Mouse (Mus musculus): ENCODE measurements around the gene Gm128. TPM values are rescaled to one million over a fixed set of nuclear protein-coding genes. Genes with fewer than 3 reads are reported as not detected.
A peak's percentile ranks its signal among the peaks of the same experiment; 100 is the strongest.

The Gm128 gene
- total RNA-seq (2021), result under 1 TPM in 1 of 2 experiments, not detected in 1; 0.16 TPM
- long read RNA-seq, experiment 1, partial matches to known transcripts, result 0 of 1 reads
- long read RNA-seq, experiment 1, other reads (novel, unspliced or antisense), result 0 of 1 reads
- long read RNA-seq, experiment 2, result 0 reads

- DNase-seq, result no peak
- intact Hi-C loops (cut with DNase I; ENCODE audit: low total_unique reads), result no loop called here
Observed at GRCm38 (mm10) chr3:95241498-95241897, at the start of gene Gm128. Gene Gm128, minus strand, starts transcription at chr3:95241598.

DNA sequence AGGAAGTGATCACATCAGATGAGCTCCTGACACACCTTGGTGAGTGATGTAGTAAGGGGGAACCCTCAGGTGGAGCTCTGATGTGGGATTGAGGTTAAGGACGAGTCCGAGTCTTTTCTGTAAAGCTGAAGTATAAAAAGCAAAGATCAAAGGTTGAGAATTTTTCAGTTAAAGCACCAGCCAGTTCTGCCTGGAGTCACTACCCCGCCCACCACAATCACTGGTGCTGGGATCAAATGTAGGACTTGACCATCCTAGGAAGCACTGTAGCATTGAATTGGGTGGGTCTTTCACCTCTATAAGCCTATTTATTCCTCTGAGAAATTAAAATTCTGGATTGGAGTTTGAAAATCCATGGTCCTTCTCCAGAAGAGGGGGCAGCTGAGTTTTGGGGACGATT lies 49.6 kb upstream of the Gm128 start:
- intact Hi-C loops (cut with DNase I; ENCODE audit: low total_unique reads), result no loop called here
- no peak for DNase-seq

GRCm38 (mm10) chr3:95290156-95290555 lies 48.8 kb upstream of the Gm128 start:
- intact Hi-C loops (cut with DNase I; ENCODE audit: low total_unique reads), result no loop called here
- no peak for DNase-seq

GRCm38 (mm10) chr3:95289419-95289818 lies 48.0 kb upstream of the Gm128 start:
- intact Hi-C loops (cut with DNase I; ENCODE audit: low total_unique reads), result no loop called here
- no peak for DNase-seq

GRCm38 (mm10) chr3:95287541-95287940 lies 46.1 kb upstream of the Gm128 start:
- no peak for DNase-seq
- intact Hi-C loops (cut with DNase I; ENCODE audit: low total_unique reads), result no loop called here

GRCm38 (mm10) chr3:95286510-95286909 lies 45.1 kb upstream of the Gm128 start:
- intact Hi-C loops (cut with DNase I; ENCODE audit: low total_unique reads), result no loop called here
- DNase-seq, result no peak

DNA sequence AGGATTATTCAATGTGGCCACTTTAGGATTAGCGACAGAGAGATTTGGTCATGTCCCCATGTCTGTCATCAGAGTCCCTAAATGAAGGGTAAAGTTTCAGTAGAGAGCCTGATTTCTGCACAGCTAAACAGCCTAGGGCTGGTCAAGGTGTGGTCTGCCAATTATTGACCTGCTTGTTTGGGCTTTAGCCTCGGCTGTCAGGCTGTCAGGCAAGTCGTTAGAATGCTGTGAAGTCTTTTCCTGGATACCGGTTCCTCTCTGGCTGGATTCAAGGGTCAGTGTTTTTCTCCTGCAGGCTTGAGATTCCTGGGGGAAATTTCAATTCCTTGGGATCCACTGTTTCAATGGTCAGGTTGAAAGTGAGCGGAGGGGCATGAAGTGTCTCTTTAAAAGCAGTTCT lies 44.6 kb upstream of the Gm128 start:
- intact Hi-C loops (cut with DNase I; ENCODE audit: low total_unique reads), result no loop called here

DNA sequence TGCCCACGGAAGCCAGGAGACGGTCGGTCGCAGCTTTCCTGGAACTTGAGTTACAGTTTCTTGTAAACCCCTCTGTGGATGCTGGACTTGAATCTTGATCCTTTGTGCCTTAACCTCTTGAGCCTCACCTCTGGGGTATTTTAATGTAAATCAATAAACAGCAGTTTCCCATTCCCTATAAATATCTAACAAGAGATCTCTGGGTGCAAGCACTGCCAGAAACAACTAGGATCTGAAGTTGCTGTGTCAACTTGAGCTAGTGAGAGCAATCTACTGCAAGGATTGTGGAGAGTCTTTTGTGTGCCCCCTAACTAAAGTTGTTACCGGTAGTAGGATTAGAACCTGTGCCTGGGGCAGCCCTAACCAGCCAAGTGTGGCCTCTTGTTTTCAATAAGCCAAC lies 44.0 kb upstream of the Gm128 start:
- intact Hi-C loops (cut with DNase I; ENCODE audit: low total_unique reads), result no loop called here

More for the DNA sequence above, 44.6 kb upstream of the Gm128 start:
- DNase-seq, result no peak

DNA sequence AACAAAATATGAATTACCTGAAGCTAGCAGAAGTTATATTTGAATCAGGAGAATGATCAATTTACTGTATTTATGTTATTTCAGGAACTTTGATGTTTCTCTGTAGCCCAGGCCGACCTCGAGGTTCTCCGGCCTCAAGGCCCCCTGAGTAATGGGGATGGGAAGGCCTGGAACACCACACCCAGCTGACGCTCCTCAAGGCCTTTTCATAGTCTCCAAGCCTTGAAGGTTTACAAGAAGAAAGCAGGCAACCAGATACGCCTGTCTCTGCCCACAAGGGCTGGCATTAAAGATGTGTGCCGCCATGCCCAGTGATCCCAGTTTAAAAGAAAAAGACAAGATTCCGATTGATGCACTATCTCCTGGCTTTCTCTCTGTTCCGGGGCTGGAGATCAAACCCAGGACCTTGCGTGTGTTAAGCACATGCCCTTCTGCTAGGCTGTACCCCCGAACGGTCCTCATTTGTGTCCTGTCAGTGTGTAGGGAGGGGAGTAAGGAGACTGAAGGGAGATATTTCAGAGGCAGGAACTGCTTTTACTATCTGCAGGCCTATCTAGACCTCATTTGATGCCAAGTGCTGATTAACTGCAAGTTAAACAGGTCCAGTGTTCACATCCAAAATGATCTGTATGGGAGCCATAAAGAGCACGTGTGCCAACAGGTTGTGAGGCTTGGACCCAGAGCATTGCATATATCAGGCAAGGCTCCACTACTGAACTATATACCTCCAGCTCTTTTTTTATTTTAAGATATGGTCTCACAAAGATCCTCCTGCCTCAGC lies 43.3 kb upstream of the Gm128 start:
- DNase-seq, result no peak
- intact Hi-C loops (cut with DNase I; ENCODE audit: low total_unique reads), result no loop called here

More for the DNA sequence above, 44.0 kb upstream of the Gm128 start:
- DNase-seq, result no peak

DNA sequence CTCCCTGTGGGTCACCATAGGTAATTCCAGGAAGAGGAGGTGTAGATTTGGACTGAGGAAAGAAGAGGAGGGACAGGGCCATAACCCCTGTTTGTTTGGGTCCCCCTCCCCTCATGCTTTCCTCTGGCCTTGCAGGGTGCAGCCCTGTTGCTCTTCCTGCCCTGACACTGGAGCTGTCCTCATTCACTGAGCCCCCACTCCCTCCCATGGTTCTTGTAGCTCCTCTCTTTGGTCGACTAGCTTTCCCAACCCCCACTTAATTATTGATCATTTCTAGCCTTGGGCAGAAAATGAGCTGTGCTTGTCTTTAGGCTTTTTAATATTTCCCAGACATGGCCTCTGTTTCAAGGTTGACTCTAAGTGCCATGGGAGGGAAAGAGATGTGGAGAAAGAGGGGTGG lies 42.7 kb upstream of the Gm128 start:
- intact Hi-C loops (cut with DNase I; ENCODE audit: low total_unique reads), result no loop called here
- DNase-seq, result no peak

DNA sequence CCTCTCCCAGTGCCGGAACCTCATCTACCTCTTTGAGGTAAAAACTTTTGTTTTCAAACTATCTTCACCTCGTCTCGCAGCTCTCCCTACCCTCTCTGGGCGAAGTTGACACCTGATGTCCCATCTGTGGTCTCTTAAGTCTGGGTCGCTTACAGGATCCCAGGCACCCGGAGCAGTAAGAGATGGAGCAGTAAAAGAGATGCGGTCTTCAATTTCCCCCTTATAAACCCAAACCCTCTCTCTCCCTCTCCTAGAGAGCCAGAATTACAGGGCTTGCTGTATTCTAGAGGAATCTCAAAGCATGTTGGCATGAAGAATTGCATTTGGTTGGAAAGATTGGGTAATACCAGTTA lies 42.2 kb upstream of the Gm128 start:
- DNase-seq, result no peak
- intact Hi-C loops (cut with DNase I; ENCODE audit: low total_unique reads), result no loop called here

GRCm38 (mm10) chr3:95282865-95283588 lies 41.6 kb upstream of the Gm128 start:
- peak; percentile 88 for DNase-seq
- intact Hi-C loops (cut with DNase I; ENCODE audit: low total_unique reads), result no loop called here

- DNase-seq, result no peak
- intact Hi-C loops (cut with DNase I; ENCODE audit: low total_unique reads), result no loop called here
Observed at GRCm38 (mm10) chr3:95282381-95282864, 41.0 kb upstream of the Gm128 start.

GRCm38 (mm10) chr3:95281216-95282126 lies 40.1 kb upstream of the Gm128 start, which contains the start of the genes Mindy1 and Prune1:
Gene Mindy1, plus strand, starts transcription at chr3:95281345.
Gene Prune1, minus strand, starts transcription at chr3:95282076.
- intact Hi-C loops (cut with DNase I; ENCODE audit: low total_unique reads), result no loop called here

DNA sequence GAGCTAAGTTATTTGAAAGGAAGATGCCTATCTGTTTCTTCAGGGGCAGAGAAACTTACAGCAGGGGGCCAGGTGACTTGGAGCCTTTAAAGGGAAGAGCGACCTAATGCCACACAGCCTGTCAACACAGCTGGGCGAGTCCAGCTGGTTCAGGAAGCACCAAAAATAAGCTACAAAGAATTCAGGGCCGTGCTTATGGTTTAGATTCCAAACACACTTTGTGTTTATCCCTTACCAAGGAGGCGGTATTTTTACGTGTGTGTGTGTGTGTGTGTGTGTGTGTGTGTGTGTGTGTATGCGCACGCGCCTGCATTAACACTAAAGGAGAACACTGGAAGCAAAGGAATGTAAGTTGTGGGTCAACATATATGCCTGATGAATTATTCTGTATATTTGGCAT lies 39.3 kb upstream of the Gm128 start:
- no peak for DNase-seq
- intact Hi-C loops (cut with DNase I; ENCODE audit: low total_unique reads), result no loop called here

More at GRCm38 (mm10) chr3:95281216-95282126, 40.1 kb upstream of the Gm128 start, which contains the start of the genes Mindy1 and Prune1:
- peak; percentile 99 for DNase-seq

DNA sequence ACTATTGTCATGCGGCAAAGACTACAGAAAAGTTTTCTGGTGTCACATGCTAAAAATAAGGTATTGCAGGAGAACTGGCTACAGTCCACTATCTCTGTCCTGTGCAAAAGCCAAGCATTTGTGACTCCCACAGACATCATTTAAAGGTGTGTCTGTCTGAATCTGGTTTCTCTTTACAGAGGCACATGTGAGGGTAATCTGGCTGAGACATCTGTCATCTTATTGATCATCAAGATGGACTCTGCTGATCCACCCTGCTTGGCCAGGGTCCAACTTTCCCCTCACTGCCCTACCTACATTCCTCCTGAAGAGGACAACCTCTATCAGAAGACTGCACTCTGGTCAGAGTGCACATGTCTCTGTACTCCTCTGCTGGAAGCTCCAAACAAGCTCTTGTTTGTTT lies 35.8 kb upstream of the Gm128 start:
- intact Hi-C loops (cut with DNase I; ENCODE audit: low total_unique reads), result no loop called here
- no peak for DNase-seq

- intact Hi-C loops (cut with DNase I; ENCODE audit: low total_unique reads), result no loop called here
- DNase-seq, result no peak
Observed at GRCm38 (mm10) chr3:95276428-95276934, 35.1 kb upstream of the Gm128 start.

DNA sequence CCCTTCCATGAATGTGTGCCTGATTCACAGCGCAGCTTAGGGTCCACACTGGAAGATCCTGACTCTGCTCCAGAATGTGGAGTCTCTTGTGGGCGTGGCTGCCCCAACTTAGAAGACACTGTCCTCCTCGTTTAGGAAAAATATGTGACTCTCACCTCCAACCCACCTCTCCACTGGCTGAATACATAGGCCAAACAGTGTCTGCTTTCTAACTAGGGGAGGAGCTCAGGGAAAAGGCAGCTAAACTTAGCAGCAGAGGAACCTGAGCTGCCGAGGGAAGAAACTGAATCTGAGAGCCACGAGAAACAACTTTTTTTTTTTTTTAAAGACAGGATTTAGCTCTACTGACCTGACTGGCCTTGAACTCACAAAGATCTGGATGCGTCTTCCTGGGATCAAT lies 33.8 kb upstream of the Gm128 start:
- intact Hi-C loops (cut with DNase I; ENCODE audit: low total_unique reads), result no loop called here
- no peak for DNase-seq

GRCm38 (mm10) chr3:95274453-95274852 lies 33.1 kb upstream of the Gm128 start:
- intact Hi-C loops (cut with DNase I; ENCODE audit: low total_unique reads), result no loop called here
- no peak for DNase-seq
